In the genomic region with DNA sequence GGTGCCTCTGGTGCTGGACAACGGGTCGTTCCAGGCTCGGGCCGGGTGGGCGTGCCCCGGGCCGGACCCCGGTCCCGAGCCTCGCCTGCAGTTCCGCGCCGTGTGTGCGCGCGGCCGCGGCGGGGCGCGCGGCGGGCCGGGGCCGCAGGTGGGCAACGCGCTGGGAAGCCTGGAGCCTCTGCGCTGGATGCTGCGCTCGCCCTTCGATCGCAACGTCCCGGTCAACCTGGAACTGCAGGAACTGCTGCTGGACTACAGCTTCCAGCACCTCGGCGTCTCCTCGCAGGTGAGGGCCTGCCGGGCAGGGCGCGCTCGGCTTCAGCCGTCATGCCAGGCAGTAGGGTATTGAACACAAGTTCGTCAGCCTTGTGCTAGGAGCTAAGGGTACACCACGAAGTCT, we compare ENCODE assay signal across 9 mouse cellular contexts. TPM values are rescaled to one million over a fixed set of nuclear protein-coding genes. Genes with fewer than 3 reads are reported as not detected.
DNase-seq lines count a peak whose midpoint lies in the region; ATAC-seq and TF ChIP-seq lines count a peak whose summit lies in the region.
"Had no signal": no experiment of that assay in that cellular context is flagged by ENCODE, and none has a peak within 500 bp of the region (broad histone marks: within the 10 kb centered on the region; RNA-seq: fewer than 3 reads in every experiment).

No protein-coding gene starts in this region.

- H3K36me3 ChIP-seq in heart, embryonic 16.5 days (ENCODE audit: control insufficient read depth, insufficient read depth), result peaks cover 22% of the 10 kb centered on the region
- peaks cover 31% of the 10 kb centered on the region for H3K36me3 ChIP-seq in liver, embryonic 13.5 days
- peaks cover 15% of the 10 kb centered on the region for H3K36me3 ChIP-seq in stomach, embryonic 14.5 days (ENCODE audit: control insufficient read depth, insufficient read depth, low read length)

- H3K4me2 ChIP-seq in heart, embryonic 16.5 days (ENCODE audit: low read depth, low read length), result peak overlapping the region; percentile 83
- H3K4me2 ChIP-seq in liver, embryonic 13.5 days, result peak overlapping the region; percentile 86
- H3K4me2 ChIP-seq in stomach, embryonic 14.5 days (replicated peaks; ENCODE audit: low read depth, low read length), result peak overlapping the region; percentile 43

- peak overlapping the region; percentile 96 for H3K27ac ChIP-seq in layer of hippocampus, adult 2 months
- peak overlapping the region; percentile 88 for H3K27ac ChIP-seq in heart, embryonic 16.5 days (ENCODE audit: low read length)
- peak overlapping the region; percentile 75 for H3K27ac ChIP-seq in liver, embryonic 13.5 days
- H3K27ac ChIP-seq in stomach, embryonic 14.5 days (ENCODE audit: low read length), result peak overlapping the region; percentile 86

- ATAC-seq in heart, embryonic 16.5 days (replicated peaks; ENCODE audit: extremely low read depth, insufficient read depth, low FRiP score), result peak; percentile 68
- peak; percentile 64 for ATAC-seq in liver, embryonic 13.5 days (ENCODE audit: low read depth)
- ATAC-seq in stomach, embryonic 14.5 days (ENCODE audit: insufficient number of reproducible peaks, insufficient read depth, low FRiP score, low read depth), result 0 out of 2 replicates have a peak, but pooled peaks have one; percentile 11

- TF ChIP-seq CTCF in layer of hippocampus, adult 2 months (conservative IDR thresholded peaks at IDR 0.05), result no peak

- H3K9ac ChIP-seq in heart, embryonic 16.5 days (ENCODE audit: low read length), result peak overlapping the region; percentile 86
- H3K9ac ChIP-seq in liver, embryonic 13.5 days, result peak overlapping the region; percentile 85
- H3K9ac ChIP-seq in stomach, embryonic 14.5 days (replicated peaks; ENCODE audit: low read depth, low read length), result peak overlapping the region; percentile 65

- H3K27me3 ChIP-seq in heart, embryonic 16.5 days (ENCODE audit: control insufficient read depth, insufficient read depth, low read length), result peaks cover 4% of the 10 kb centered on the region; the same call in 1 of the 2 replicates
- H3K27me3 ChIP-seq in liver, embryonic 13.5 days, result peaks cover 22% of the 10 kb centered on the region
- H3K27me3 ChIP-seq in stomach, embryonic 14.5 days (ENCODE audit: control insufficient read depth, insufficient read depth, low read length), result no peaks in the 10 kb centered on the region

- peak overlapping the region; percentile 93 for H3K4me3 ChIP-seq in layer of hippocampus, adult 2 months
- peak overlapping the region; percentile 81 for H3K4me3 ChIP-seq in heart, embryonic 16.5 days (ENCODE audit: low read length)
- peak overlapping the region; percentile 90 for H3K4me3 ChIP-seq in liver, embryonic 13.5 days (replicated peaks)
- H3K4me3 ChIP-seq in stomach, embryonic 14.5 days (ENCODE audit: low read depth, low read length), result peak overlapping the region; percentile 76

- no peak for DNase-seq in layer of hippocampus, adult 2 months (ENCODE audit: low spot score in 2 of 2)
- no peak for DNase-seq in layer of hippocampus, adult 11-12 months (ENCODE audit: low spot score)
- peak; percentile 45 for DNase-seq in ZHBTc4 (ENCODE audit: low read depth, low spot score)
- peak; percentile 34 for DNase-seq in liver, embryonic 13.5 days
- no peak for DNase-seq in layer of hippocampus, adult 8-10 months (ENCODE audit: low spot score in 2 of 2)
- DNase-seq in adrenal gland, adult 2 months, result no peak

- peaks cover 9% of the 10 kb centered on the region; the same call in 1 of the 2 replicates for H3K4me1 ChIP-seq in heart, embryonic 16.5 days (ENCODE audit: control insufficient read depth, insufficient read depth, low read length)
- peaks cover 22% of the 10 kb centered on the region for H3K4me1 ChIP-seq in liver, embryonic 13.5 days (replicated peaks)
- peaks cover 4% of the 10 kb centered on the region; the same call in 1 of the 2 replicates for H3K4me1 ChIP-seq in stomach, embryonic 14.5 days (ENCODE audit: control insufficient read depth, insufficient read depth, low read length)

- no peaks in the 10 kb centered on the region for H3K9me3 ChIP-seq in heart, embryonic 16.5 days (replicated peaks; ENCODE audit: control insufficient read depth, low read length)
- H3K9me3 ChIP-seq in liver, embryonic 13.5 days (replicated peaks), result no peaks in the 10 kb centered on the region
- H3K9me3 ChIP-seq in stomach, embryonic 14.5 days (ENCODE audit: control insufficient read depth, low read depth, low read length), result no peaks in the 10 kb centered on the region

- under 1% methylated on average over 38 of the region's 44 CpGs for WGBS in heart, embryonic 16.5 days
- WGBS in liver, embryonic 13.5 days (ENCODE audit: insufficient replicate concordance), result under 1% methylated on average over 44 of the region's 44 CpGs
- WGBS in stomach, embryonic 14.5 days, result 0% methylated on average over 44 of the region's 44 CpGs

RNA-seq across cellular contexts. Expression of gene Actr5, which starts 0.5 kb away (rescaled TPM):
- 10 to 100 TPM; 11.3 to 12.8 TPM for total RNA-seq in layer of hippocampus, adult 2 months (2021)
- 5.6 and 6.1 TPM in 2 replicates for polyA plus RNA-seq in heart, embryonic 16.5 days (2015; fragmentation: Nextera tagmentation; extraction: Ambion mirVana)
- polyA plus RNA-seq in liver, embryonic 13.5 days (2015; fragmentation: Nextera tagmentation; extraction: Ambion mirVana), result 5.4 and 6.3 TPM in 2 replicates
- polyA plus RNA-seq in stomach, embryonic 14.5 days (2014; fragmentation: Nextera tagmentation; extraction: Ambion mirVana), result 10.5 and 14.8 TPM in 2 replicates
- 10 to 100 TPM; 14.3 to 15.1 (median 14.7) TPM for total RNA-seq in layer of hippocampus, adult 8-10 months (2022)
- total RNA-seq in adrenal gland, adult 2 months (2021), result 10 to 100 TPM in 1 of 2 experiments, 1 to 10 TPM in 1; 9.1 to 10.1 TPM
- 7.1 and 9.0 TPM in 2 replicates for polyA plus RNA-seq in adrenal gland, adult 2 months (2012; rRNA removed)

RNA-seq across cellular contexts. Expression of gene Slc32a1, which starts 14.7 kb away (rescaled TPM):
- 10 to 100 TPM; 63.9 to 65.4 TPM for total RNA-seq in layer of hippocampus, adult 2 months (2021)
- not detected in 2 replicates for polyA plus RNA-seq in heart, embryonic 16.5 days (2015; fragmentation: Nextera tagmentation; extraction: Ambion mirVana)
- not detected in 2 replicates for polyA plus RNA-seq in liver, embryonic 13.5 days (2015; fragmentation: Nextera tagmentation; extraction: Ambion mirVana)
- not detected in 2 replicates for polyA plus RNA-seq in stomach, embryonic 14.5 days (2014; fragmentation: Nextera tagmentation; extraction: Ambion mirVana)
- 10 to 100 TPM; 62.7 to 69.9 (median 64.8) TPM for total RNA-seq in layer of hippocampus, adult 8-10 months (2022)
- not detected for total RNA-seq in adrenal gland, adult 2 months (2021)
- not detected in 2 replicates for polyA plus RNA-seq in adrenal gland, adult 2 months (2012; rRNA removed)
- polyA plus RNA-seq: gonadal fat pad, adult 2 months had no signal

RNA-seq across cellular contexts. Expression of gene Ppp1r16b, which starts 40.0 kb away (rescaled TPM):
- 100 to 1,000 TPM; 147 to 150 TPM for total RNA-seq in layer of hippocampus, adult 2 months (2021)
- 7.1 and 8.2 TPM in 2 replicates for polyA plus RNA-seq in heart, embryonic 16.5 days (2015; fragmentation: Nextera tagmentation; extraction: Ambion mirVana)
- polyA plus RNA-seq in liver, embryonic 13.5 days (2015; fragmentation: Nextera tagmentation; extraction: Ambion mirVana), result 1.3 TPM in 2 replicates
- polyA plus RNA-seq in stomach, embryonic 14.5 days (2014; fragmentation: Nextera tagmentation; extraction: Ambion mirVana), result 4.9 and 6.0 TPM in 2 replicates
- 100 to 1,000 TPM; 118 to 142 (median 128) TPM for total RNA-seq in layer of hippocampus, adult 8-10 months (2022)
- total RNA-seq in adrenal gland, adult 2 months (2021), result 10 to 100 TPM in 1 of 2 experiments, 1 to 10 TPM in 1; 9.3 to 13.3 TPM
- 3.3 and 4.1 TPM in 2 replicates for polyA plus RNA-seq in adrenal gland, adult 2 months (2012; rRNA removed)

Comparison
In these comparisons a context has a peak if more than half of its experiments do, and no peak if none do; other contexts are left out.
1. DNase-seq: peak in ZHBTc4 (single experiment) and liver, embryonic 13.5 days (single experiment); none in layer of hippocampus, adult 2 months (0 of 2), layer of hippocampus, adult 11-12 months (single experiment), layer of hippocampus, adult 8-10 months (0 of 2) and adrenal gland, adult 2 months (single experiment).
2. ATAC-seq: peak in every context shown above with its lines; median percentile 68 in heart, embryonic 16.5 days; 64 in liver, embryonic 13.5 days; 11 in stomach, embryonic 14.5 days.
3. Peak in every context shown above with its lines, with median percentiles within 50 percentile points of each other: H3K27ac ChIP-seq, H3K4me3 ChIP-seq, H3K4me2 ChIP-seq and H3K9ac ChIP-seq.